Mouse (Mus musculus) bone marrow, adult 2 months (tissue): ENCODE measurements around the gene BC107364. TPM values are rescaled to one million over a fixed set of nuclear protein-coding genes. Genes with fewer than 3 reads are reported as not detected.

Experiments
- H3K27ac ChIP-seq: fragments of 200-500 bp; 2 replicates; pipeline ENCODE4 v1.5.1; 2012; ENCODE audit warnings: low read depth, mild to moderate bottlenecking, control low read depth, inconsistent platforms, low read length; ENCODE audit not compliant: control insufficient read depth, poor library complexity, insufficient read depth
- H3K4me1 ChIP-seq: fragments of 200-500 bp; 2 replicates; pipeline ENCODE4 v1.6.1; 2011; ENCODE audit warnings: low read length; ENCODE audit not compliant: control insufficient read depth, insufficient read depth
- H3K4me3 ChIP-seq: fragments of 200-500 bp; replicated peaks from 2 replicates; pipeline ENCODE3; 2011; ENCODE audit warnings: mild to moderate bottlenecking, low read depth, low read length, control low read depth; ENCODE audit not compliant: control insufficient read depth
- CTCF ChIP-seq: fragments of 200-500 bp; IDR thresholded peaks from 2 replicates; pipeline ENCODE4 v1.5.1; 2011; ENCODE audit warnings: low read length, control low read depth; ENCODE audit not compliant: control insufficient read depth, insufficient read depth
- POLR2A ChIP-seq: fragments of 200-500 bp; IDR thresholded peaks from 2 replicates; pipeline ENCODE4 v1.6.1; 2011; ENCODE audit warnings: low read depth, mild to moderate bottlenecking, control low read depth, low read length, borderline replicate concordance; ENCODE audit not compliant: control insufficient read depth
- WGBS: fragments of 180-500 bp; shearing (Covaris S2); methylation state at CpG from one replicate; pipeline ENCODE4 v1.1.7; 2018; 5-methylcytosine and 5-hydroxymethylcytosine counted together
- polyA plus RNA-seq: library from polyadenylated mRNA; stranded (reverse); fragments of >200 nt; gene quantifications from 2 replicates; pipeline ENCODE4 v1.2.4, GENCODE M21; 2011; ENCODE audit warnings: low replicate concordance; ENCODE audit not compliant: missing spikeins, insufficient read depth, insufficient read length

BC107364 gene
- polyA plus RNA-seq, 1 experiment = not detected

GRCm38 (mm10) chr3:96417850-96418815 is 34.0 kb downstream of the BC107364 start:
- TF ChIP-seq CTCF = no peak
- TF ChIP-seq POLR2A = no peak
- H3K4me1 ChIP-seq = no peaks in the 10 kb centered on the region
- 82% methylated on average over 7 of the region's 7 CpGs for WGBS
- H3K27ac ChIP-seq = no peak overlapping the region
- no peak overlapping the region for H3K4me3 ChIP-seq

GRCm38 (mm10) chr3:96416595-96416994 is 35.5 kb downstream of the BC107364 start:
- TF ChIP-seq POLR2A (no peak), CTCF (no peak)
- H3K27ac ChIP-seq = no peak overlapping the region
- H3K4me3 ChIP-seq = no peak overlapping the region
- no peaks in the 10 kb centered on the region for H3K4me1 ChIP-seq
- WGBS = 88% methylated on average over 6 of the region's 6 CpGs

- H3K27ac ChIP-seq = no peak overlapping the region
- no peaks in the 10 kb centered on the region for H3K4me1 ChIP-seq
- 61% methylated on average over 2 of the region's 2 CpGs for WGBS
- no peak for TF ChIP-seq POLR2A
- no peak for TF ChIP-seq CTCF
- no peak overlapping the region for H3K4me3 ChIP-seq
These were observed 36.0 kb downstream of the BC107364 start for GRCm38 (mm10) chr3:96416056-96416455.

GRCm38 (mm10) chr3:96414951-96415327 is 37.2 kb downstream of the BC107364 start:
- WGBS = 48% methylated on average over 7 of the region's 7 CpGs
- Histone ChIP-seq H3K4me3 (peak overlapping the region; percentile 70), H3K27ac (no peak overlapping the region), H3K4me1 (no peaks in the 10 kb centered on the region)
- TF ChIP-seq CTCF (no peak), POLR2A (no peak)

GRCm38 (mm10) chr3:96414126-96414950 is 37.8 kb downstream of the BC107364 start:
- 1% methylated on average over 64 of the region's 64 CpGs for WGBS
- peak overlapping the region; percentile 85 for H3K27ac ChIP-seq

GRCm38 (mm10) chr3:96413581-96414125 is 38.5 kb downstream of the BC107364 start:
- TF ChIP-seq POLR2A (no peak), CTCF (no peak)
- H3K4me3 ChIP-seq = no peak overlapping the region
- H3K4me1 ChIP-seq = no peaks in the 10 kb centered on the region; the same call in 1 of the 2 replicates
- no peak overlapping the region for H3K27ac ChIP-seq
- 79% methylated on average over 9 of the region's 9 CpGs for WGBS

More at GRCm38 (mm10) chr3:96414126-96414950, 37.8 kb downstream of the BC107364 start:
- TF ChIP-seq CTCF = no peak
- TF ChIP-seq POLR2A = peak; percentile 71; the same call in 1 of the 2 replicates
- Histone ChIP-seq H3K4me3 (peak overlapping the region; percentile 70), H3K4me1 (no peaks in the 10 kb centered on the region; the same call in 1 of the 2 replicates)

- Histone ChIP-seq H3K4me1 (no peaks in the 10 kb centered on the region; the same call in 1 of the 2 replicates), H3K27ac (no peak overlapping the region), H3K4me3 (no peak overlapping the region)
- 76% methylated on average over 3 of the region's 3 CpGs for WGBS
- TF ChIP-seq POLR2A (no peak), CTCF (no peak)
These were observed 40.3 kb downstream of the BC107364 start for GRCm38 (mm10) chr3:96411821-96412220.
